Mouse (Mus musculus): Measurements from ENCODE around the gene Tapbp.
A peak's percentile ranks its signal among the peaks of the same experiment; 100 is the strongest.
"Not testable (repeated sequence)": the region's sequence is repeated elsewhere in the genome, so short reads cannot be mapped to it uniquely, and the experiment has no call there.

Gene Tapbp

DNA sequence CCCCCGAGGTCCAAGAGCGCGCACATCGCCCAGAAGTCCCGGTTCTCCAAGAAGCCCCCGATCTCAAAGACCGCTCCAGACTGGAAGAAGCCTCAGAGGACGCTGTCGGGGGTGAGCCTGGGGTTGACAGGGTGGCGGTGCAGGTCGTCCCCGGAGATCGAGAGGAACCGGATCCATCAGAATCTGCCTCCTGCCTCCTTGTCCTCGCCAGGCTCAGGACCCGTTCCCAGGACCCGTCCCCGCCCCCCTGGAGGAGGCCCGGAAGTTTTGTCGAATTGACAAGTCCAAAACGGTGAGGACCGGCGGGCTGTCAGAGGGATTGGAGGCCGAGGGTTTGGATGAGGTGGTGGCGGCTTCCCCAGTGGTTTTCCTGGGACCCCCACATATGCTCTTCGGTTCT, 25.3 kb downstream of the Tapbp start:
- ATAC-seq (ENCODE audit: insufficient number of reproducible peaks, low FRiP score, low TSS enrichment) = no peak

DNA sequence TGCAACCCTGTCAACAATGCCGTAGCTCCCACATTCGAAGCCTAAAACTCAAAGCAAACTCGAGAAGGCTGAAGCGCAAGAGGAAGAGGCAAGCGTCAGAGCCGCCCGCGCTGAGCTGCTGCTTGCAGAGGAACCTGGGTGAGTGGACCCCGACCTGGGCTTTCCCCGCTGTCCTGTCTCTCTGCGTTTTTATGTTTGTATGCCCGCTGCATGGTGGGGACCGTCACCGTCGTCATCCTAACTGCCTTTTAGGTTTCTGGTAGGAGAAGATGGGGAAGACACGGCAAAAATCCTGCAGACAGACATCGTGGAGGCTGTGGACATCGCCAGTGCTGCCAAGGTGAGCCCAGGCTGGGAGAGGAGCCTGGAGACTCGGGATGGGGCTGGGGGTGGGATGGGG, 25.7 kb downstream of the Tapbp start:
- ATAC-seq (ENCODE audit: insufficient number of reproducible peaks, low FRiP score, low TSS enrichment) = no peak

DNA sequence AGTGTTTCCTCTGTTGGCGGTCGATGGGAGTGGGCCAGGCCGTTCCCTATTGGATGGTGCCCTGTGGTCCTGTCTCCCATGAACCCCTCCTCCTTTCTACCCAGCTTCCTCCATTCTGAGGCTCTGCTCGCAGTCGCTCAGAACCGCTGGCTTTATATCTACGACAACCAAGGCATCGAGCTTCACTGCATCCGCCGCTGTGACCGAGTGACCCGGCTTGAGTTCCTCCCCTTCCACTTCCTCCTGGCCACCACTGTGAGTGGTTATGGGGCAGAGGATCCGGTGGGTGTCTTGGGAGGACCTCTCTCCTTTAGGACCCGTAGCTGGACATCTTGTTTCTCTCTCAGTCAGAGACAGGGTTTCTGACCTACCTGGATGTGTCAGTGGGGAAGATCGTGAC, 27.8 kb downstream of the Tapbp start:
- no peak for ATAC-seq (ENCODE audit: insufficient number of reproducible peaks, low FRiP score, low TSS enrichment)

DNA sequence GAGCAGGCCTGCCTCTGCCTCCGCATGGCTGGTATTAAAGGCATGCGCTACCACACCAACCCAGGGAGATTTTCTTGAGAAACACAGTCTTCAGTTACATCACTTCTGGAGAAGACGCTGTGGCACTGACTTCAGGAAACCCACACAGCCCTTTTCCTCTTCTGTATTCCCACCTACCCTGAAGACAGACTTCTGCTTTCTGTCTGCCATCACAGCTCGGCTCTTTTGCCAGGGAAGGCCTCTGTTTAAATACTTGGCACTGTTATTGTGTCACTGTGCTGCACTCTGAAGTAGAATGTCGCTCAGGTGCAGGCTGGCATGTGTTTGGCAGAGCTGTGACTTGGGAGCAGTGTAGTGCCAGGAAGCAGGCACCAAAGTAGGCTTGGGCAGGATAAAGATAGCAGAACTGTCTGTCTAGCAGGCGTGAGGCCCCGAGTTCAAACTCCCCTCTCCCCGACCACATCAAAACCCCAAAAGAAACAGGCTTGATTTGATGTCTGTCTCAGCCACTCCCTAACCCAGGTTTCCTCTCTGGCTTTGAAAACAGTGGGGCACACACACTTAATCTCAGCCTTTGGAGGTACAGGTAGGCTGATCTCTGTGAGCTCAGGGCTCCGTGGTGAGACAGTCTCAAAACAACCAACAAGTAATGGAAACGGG, 31.9 kb downstream of the Tapbp start:
- no peak for ATAC-seq (ENCODE audit: insufficient number of reproducible peaks, low FRiP score, low TSS enrichment)

DNA sequence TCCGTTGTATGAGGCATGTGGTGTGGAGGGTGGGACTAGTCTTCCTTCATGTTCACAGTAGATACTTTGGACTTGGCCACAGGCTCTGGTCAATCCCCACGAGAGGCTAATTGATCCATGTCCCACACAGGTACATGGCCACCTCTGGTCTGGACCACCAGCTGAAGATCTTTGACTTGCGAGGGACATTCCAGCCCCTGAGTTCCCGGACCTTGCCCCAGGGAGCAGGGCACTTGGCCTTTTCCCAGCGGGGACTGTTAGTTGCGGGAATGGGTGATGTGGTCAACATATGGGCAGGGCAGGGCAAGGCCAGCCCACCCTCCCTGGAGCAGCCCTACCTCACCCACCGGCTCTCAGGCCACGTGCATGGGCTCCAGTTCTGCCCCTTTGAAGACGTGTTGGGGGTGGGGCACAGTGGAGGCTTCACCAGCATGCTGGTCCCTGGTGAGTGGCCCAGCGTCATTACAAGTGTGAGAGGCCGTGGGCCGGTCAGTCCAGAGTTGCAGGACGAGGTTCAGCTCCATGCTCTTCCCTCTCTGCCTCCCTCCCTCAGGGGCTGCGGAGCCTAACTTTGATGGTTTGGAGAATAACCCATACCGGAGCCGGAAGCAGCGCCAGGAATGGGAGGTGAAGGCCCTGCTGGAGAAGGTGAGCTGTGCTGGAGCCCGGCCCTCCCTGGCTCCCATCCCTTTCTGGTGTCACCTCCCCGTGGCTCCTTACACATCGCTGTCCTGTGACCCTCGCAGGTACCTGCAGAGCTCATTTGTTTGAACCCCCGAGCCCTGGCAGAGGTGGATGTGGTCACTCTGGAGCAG, 32.6 kb downstream of the Tapbp start:
- no peak for ATAC-seq (ENCODE audit: insufficient number of reproducible peaks, low FRiP score, low TSS enrichment)

DNA sequence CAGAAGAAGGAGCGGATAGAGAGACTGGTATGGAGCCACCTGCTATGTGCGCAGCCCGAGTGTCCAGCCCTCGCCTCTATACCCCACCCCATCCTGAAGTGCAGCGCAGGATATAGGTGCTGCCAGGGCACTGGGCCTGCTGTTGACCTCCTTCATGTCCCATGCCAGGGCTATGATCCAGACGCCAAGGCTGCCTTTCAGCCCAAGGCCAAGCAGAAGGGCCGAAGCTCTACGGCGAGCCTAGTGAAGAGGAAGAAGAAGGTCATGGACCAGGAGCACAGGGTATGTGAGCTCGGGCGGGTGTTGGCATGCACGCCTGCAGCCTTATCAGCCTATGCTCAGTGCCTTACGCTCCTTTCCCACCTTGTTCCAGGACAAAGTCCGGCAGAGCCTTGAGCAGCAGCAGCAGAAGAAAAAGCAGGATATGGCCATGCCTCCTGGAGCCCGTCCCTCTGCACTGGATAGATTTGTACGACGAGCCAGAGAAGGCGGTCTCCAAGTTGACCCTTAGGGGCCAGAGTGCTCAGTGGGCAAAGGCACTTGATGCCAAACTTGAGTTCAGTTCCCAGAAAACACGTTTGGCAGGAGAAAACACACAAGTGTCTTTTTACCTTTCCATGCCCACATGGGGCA, 33.3 kb downstream of the Tapbp start:
- ATAC-seq (ENCODE audit: insufficient number of reproducible peaks, low FRiP score, low TSS enrichment) = no peak

DNA sequence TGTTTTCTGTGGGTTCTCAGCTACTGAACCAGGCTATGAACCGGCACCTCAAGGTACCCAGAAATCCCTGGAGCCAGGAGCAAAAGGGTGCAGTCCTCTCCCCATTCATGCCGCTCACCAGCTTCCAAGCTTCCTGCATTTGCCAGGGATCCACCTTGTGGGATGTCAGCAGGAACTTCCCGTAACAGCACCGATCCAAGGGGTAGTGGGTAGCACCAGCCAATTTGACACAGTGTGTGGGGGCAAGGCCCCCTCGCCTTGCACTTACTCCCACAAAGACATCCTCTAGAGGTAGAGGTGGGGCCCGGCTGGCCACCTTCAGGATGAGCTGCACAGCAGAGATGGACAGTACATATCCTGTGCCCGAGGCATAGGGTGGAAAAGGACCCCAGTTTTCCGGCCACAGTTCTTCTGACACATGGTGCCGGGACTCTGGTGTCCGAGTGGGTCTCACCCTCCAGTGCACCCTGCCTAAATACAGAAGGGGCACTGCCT, 34.5 kb downstream of the Tapbp start:
- ATAC-seq (ENCODE audit: insufficient number of reproducible peaks, low FRiP score, low TSS enrichment) = no peak

DNA sequence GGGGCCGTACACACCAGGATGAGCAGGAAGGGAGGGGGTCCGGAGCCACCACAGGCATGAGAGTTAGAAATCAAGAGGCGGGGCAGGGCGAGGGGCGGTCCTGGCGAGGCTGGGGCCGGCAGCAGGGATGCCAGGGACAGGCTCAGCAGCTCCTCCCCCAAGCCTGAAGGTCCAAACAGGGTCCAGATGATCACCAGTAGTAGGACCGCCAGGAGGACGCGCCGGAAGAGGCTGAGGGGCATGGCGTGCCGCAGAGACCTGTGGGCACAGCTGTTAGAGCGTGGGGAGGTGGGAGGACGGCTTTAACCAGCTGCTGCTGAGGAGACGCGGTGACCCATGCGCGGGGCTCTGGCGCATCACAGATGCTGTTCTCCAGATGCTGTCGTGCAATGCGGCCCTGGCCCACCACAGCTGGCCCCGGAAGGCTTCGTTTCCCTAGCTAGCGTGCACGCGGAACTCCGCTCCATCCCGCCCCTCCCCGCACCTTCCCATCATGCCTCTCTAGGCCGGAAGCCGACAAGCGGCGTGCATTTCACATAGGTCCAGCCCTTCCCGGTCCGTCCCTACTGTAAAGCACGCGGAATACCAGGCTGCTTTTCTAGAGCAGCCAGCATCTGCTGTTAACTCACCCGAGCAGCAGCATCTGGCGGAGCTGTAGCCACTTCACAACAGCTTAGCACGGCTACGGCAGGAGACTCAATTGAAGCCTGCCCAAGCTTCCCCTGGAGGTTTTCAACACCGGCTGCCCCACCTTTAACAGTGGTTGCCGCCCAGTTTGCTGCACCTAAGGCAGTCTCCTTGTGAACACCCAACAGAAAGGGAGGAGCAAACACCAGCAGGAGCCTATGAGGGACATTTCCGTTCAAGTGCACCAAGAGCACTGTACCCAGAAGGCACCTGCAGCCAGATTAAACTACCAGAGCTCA, 35.6 kb downstream of the Tapbp start, which contains the start of gene B3galt4:
B3galt4 (minus strand) TSS at position 468 of the 926 bp plus-strand sequence.
- ATAC-seq (ENCODE audit: insufficient number of reproducible peaks, low FRiP score, low TSS enrichment) = peak; percentile 45

DNA sequence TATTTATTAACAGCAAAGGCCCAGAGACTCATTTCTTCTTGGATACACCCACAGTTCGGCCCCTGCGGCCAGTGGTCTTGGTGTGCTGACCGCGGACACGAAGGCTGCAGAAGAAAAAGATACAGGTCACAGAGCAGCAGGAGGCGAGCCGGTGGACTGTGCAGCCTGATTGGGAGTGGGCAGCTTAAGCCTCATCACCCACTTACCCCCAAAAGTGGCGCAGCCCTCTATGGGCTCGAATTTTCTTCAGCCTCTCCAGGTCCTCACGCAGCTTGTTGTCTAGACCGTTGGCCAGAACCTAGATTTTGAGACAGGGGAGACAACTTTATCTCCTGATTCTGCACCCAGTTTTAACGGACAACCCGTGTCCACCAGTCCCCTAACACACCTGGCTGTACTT, 36.3 kb downstream of the Tapbp start:
- not testable (repeated sequence) for ATAC-seq (ENCODE audit: insufficient number of reproducible peaks, low FRiP score, low TSS enrichment)

DNA sequence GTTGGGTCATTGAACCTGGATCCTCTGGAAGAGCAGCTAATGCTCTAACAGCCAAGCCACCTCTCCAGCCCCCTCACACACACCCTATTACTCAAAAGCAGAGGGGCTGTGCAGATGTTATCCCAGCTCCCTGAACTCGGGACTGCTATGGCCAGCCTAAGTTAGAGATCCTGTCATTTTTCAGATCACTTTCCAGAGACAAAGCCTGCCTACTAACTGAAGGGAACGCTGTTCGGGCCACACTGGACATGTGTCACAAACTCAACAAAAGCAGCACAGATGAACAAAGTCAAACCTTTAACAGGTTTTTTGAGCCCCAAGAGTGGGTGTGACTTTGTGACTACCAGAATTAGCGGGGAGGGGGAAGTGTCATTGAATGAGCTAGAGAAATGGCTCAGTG, 37.2 kb downstream of the Tapbp start:
- ATAC-seq (ENCODE audit: insufficient number of reproducible peaks, low FRiP score, low TSS enrichment) = no peak

DNA sequence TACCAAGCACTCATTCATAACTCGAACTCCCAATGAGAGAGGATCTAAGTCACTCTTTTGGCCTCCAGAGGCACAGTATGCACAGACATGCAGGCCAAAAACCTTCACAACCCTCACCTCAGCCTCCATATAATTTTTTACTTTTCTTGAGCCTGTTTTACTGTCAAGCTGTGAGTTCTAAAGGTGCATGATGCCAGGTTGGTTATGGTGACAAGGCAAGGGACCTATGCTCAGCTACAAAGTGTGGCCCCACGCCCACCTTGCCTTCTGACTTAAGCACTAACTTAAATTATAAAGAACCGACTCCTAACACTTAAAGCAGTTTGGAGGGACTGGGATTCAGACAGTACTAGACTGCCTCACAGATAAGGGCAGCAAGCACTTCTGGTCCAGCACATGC, 37.6 kb downstream of the Tapbp start:
- ATAC-seq (ENCODE audit: insufficient number of reproducible peaks, low FRiP score, low TSS enrichment) = no peak

DNA sequence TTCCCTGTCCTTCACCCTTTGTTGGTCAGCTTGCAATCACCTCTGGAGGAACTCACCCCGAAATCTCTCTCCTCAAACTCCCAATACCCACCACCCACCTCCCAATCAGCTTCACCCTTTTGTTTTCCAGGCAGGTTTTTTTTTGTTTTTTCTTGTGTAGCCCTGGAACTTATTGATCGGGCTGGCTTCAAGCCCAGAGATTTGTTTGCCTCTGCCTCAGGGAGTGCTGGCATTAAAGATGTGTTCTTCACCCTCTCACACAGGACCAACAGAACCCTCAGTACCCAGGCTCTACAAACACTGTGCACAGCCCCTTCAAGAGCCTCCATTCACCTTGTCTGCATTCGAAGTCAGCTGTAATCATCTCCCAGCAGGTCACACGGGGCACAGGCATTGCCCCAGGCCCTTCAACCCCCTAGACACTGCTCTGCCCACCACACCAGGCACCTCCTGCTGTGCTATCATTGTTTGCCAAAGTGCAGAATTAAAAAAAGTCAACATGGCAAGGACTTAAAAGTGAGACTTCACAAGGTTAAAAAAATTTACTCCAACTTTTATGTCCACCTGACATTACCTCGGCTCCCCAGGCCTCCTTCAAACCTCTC, 38.4 kb downstream of the Tapbp start:
- no peak for ATAC-seq (ENCODE audit: insufficient number of reproducible peaks, low FRiP score, low TSS enrichment)

DNA sequence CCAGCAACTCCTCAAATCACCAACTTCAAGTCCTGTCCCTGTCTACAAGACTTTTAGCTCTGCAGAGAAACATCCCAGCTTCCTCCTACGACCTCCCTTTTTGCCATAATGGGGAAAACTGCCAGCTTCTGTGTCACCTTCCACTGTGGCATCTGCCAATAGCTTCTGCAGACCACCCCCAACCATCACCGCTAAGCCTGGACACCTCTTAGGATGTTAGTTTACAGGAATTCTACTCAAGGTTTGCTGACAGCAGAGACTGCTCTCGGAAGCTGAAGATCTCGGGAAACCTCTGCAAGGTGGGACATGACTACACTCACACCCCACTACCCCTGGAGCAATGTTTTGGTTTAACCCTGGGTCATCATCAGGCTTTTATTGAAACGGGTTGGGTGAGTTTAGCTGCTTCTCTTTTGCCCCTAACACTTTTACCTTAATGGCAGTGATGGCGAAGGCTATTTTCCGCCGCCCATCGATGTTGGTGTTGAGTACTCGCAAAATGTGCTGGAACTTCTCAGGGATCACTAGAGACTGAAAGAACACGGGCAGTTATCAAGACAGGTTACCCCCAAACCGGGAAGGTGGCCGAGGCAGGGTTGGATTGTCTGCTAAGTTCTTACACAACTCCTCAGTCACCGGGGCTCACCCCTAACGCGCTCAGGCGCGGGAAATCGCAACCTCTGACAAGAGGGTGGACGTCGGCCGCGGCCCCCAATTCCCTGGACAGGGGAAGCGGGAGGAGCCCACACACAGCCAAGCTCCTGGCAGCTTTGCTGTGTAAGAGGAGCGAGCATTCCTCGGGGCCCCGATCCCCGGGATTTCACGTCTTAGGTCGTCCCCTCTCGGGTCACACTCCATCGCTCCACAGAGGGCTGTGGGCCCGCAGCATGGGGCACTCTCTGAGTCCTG, 39.2 kb downstream of the Tapbp start:
- no peak; the same call in 1 of the 2 replicates for ATAC-seq (ENCODE audit: insufficient number of reproducible peaks, low FRiP score, low TSS enrichment)

DNA sequence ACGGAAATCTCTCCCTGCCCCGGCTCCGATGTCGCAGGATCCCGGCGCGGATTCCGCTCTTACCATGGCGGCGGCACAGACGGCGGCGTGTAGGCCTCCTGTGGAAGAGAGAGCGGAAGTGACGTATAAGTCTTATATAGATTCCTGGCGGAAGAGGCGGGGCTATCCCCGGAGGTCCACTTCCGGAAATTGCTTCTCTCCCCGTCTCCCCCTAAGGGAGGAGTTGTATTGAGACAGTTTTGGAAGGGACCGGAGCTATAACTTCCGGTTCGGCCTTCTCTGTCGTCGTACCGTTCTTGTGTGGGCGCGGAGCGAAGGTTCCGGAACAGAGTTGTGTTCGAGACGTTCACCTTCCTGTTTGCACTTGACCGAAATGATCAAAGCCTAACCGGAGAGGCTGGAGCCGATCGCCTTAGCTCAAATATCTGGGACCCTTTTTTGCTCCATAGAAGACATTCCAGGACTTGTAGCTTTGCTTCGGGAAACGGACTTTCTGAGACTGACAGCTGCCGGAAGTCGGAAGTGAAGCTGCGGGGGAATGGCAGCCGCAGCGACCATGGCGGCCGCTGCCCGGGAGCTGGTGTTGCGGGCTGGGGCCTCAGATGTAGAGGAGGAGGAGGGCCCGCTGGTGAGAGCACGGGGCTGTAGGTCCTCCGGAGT, 40.0 kb downstream of the Tapbp start, which contains the start of the genes Vps52 and Rps18:
Vps52 (plus strand) TSS at position 258 of the 660 bp plus-strand sequence.
Rps18 (minus strand) TSS at position 447 of the 660 bp plus-strand sequence.
- ATAC-seq (ENCODE audit: insufficient number of reproducible peaks, low FRiP score, low TSS enrichment) = peak; percentile 80; the same call in 1 of the 2 replicates

DNA sequence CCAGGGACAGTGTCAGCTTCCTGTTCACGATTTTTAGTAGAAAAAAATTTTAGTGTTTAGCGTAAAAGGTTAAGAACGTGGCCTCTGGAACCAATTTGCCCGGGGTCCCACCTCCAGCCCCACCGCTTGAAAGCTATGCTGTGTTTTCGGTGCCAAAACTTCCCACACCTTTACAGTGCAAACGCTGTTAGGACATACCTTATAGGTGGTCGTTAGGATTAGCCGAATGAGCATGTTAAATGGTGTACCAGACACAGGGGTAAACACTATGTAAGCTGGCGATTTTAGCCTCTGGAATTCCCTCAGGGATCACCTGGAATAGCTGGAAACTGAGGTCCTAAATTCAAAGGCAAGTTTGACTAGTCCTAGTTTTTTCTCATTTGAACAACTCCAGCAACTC, 40.6 kb downstream of the Tapbp start:
- ATAC-seq (ENCODE audit: insufficient number of reproducible peaks, low FRiP score, low TSS enrichment) = no peak

DNA sequence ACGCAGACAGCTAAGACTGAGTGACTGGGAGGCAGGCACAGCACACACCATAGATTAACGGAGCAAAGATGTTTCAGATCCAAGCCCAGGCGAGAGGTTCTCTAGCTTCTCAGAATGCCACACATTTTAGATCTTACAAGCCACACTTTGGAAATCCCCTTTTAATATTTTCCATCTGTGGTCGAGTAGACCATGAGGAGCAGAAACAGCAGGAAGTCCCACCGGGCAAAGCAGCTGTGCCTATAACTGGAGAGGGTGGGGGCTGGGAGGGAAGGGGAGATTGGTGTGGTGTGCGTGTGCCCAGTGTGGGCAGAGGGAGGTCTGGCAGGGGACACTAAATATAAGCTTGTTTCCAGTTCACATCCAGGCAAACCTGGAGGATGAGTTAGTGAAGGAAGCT, 41.8 kb downstream of the Tapbp start:
- no peak for ATAC-seq (ENCODE audit: insufficient number of reproducible peaks, low FRiP score, low TSS enrichment)

DNA sequence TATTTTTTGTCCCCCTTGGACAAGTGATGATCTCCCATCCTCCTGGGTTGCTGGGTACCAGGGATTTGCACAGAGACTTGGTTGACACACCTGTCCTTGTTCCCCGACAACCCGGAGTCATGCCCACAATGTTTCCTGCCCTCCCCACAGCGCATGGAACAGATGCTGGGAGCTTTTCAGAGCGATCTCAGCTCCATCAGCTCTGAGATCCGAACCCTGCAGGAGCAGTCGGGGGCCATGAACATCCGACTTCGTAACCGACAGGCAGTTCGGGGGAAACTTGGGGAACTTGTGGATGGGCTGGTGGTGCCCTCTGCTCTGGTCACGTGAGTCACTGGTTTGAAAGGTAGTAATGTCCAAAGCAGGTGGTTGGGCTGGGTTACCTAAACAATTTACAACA, 42.8 kb downstream of the Tapbp start:
- ATAC-seq (ENCODE audit: insufficient number of reproducible peaks, low FRiP score, low TSS enrichment) = no peak

DNA sequence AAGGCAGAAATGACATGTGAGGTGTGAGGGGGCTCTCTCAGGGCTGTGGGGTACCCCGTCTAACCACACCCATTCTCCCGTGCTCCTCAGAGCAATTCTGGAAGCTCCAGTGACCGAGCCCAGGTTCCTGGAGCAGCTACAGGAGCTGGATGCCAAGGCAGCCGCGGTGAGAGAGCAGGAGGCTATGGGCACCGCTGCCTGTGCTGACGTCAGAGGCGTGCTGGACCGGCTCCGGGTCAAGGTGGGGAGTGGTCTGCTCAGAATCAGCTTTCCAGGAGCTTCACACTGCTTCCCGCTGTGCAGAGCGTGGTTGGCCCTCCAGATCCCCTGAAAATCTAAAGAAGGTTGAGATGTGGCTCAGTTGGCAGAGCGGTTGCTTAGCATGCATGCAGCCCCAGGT, 43.4 kb downstream of the Tapbp start:
- no peak for ATAC-seq (ENCODE audit: insufficient number of reproducible peaks, low FRiP score, low TSS enrichment)

Data from cerebellum, adult (tissue).